Mouse (Mus musculus) CH12.LX (cell line): Measurements from ENCODE around the gene Pbx2. TPM values are rescaled to one million over a fixed set of nuclear protein-coding genes. Genes with fewer than 3 reads are reported as not detected.

Experiments
- DNase-seq: peaks from one replicate; pipeline ENCODE4 v3.0.0-alpha.2; 2013; ENCODE audit errors: extremely low read depth
- H3K27ac ChIP-seq: 2 replicates; pipeline ENCODE4 v1.5.1; 2012; ENCODE audit warnings: low read depth, mild to moderate bottlenecking, control low read depth, moderate library complexity; ENCODE audit not compliant: insufficient read depth
- H3K27me3 ChIP-seq: replicated peaks from 2 replicates; pipeline ENCODE3; 2012; ENCODE audit warnings: inconsistent platforms
- H3K36me3 ChIP-seq, 2 experiments: replicated peaks in 1 of 2; 2 replicates each; pipeline versions ENCODE3 to v1.6.1; 2012; ENCODE audit warnings: inconsistent platforms in 1 of 2, low read length in 1 of 2, mild to moderate bottlenecking in 1 of 2, mixed read lengths in 1 of 2, moderate library complexity in 1 of 2; ENCODE audit not compliant: control insufficient read depth in 1 of 2, insufficient read depth in 1 of 2
- H3K4me1 ChIP-seq, 2 experiments: 2 replicates each; pipeline ENCODE4 v1.6.1; 2012; ENCODE audit warnings: inconsistent platforms in 1 of 2, moderate library complexity in 1 of 2; ENCODE audit not compliant: insufficient read depth in 2 of 2, control insufficient read depth in 1 of 2
- H3K4me2 ChIP-seq: 2 replicates; pipeline ENCODE4 v1.6.1; 2012; ENCODE audit warnings: low read depth, mild to moderate bottlenecking, control low read depth; ENCODE audit not compliant: poor library complexity, insufficient read depth, severe bottlenecking
- H3K4me3 ChIP-seq, 3 experiments: fragments of 150-350 bp in 1 of 3; sonication (generic) in 1 of 3; replicated peaks in 1 of 3; 2 replicates each; pipeline versions ENCODE3 to v1.5.1; 2011 to 2012; ENCODE audit warnings: low read depth in 2 of 3, low read length in 2 of 3, mild to moderate bottlenecking in 2 of 3, moderate library complexity in 2 of 3, control low read depth in 1 of 3, improper control_type of control experiment in 1 of 3, inconsistent platforms in 1 of 3, mixed read lengths in 1 of 3; ENCODE audit not compliant: poor library complexity in 1 of 3
- H3K79me2 ChIP-seq: replicated peaks from 2 replicates; pipeline ENCODE4 v1.6.1; 2012; ENCODE audit warnings: mild to moderate bottlenecking, moderate library complexity; ENCODE audit not compliant: control insufficient read depth, poor library complexity, insufficient read depth, severe bottlenecking; ENCODE audit errors: extremely low read depth
- H3K9ac ChIP-seq: 2 replicates; pipeline ENCODE4 v1.6.1; 2012; ENCODE audit warnings: low read depth, mild to moderate bottlenecking, control low read depth, moderate library complexity; ENCODE audit not compliant: insufficient read depth
- H3K9me3 ChIP-seq: replicated peaks from 2 replicates; pipeline ENCODE3; 2012; ENCODE audit warnings: low read length, inconsistent platforms, mixed read lengths
- CHD2 ChIP-seq: IDR thresholded peaks from 2 replicates; pipeline ENCODE4 v1.6.1; 2011; ENCODE audit warnings: low read length, improper control_type of control experiment
- E2F4 ChIP-seq: IDR thresholded peaks from 2 replicates; pipeline ENCODE4 v1.6.1; 2011; ENCODE audit warnings: low read depth, low read length, improper control_type of control experiment; ENCODE audit not compliant: insufficient replicate concordance
- ELF1 ChIP-seq: IDR thresholded peaks from 2 replicates; pipeline ENCODE4 v1.6.1; 2014; ENCODE audit warnings: low read depth, mild to moderate bottlenecking, inconsistent platforms, low read length, improper control_type of control experiment
- HCFC1 ChIP-seq: IDR thresholded peaks from 2 replicates; pipeline ENCODE4 v1.6.1; 2012; ENCODE audit warnings: low read depth, mild to moderate bottlenecking, inconsistent platforms, low read length, improper control_type of control experiment
- JUN ChIP-seq: IDR thresholded peaks from 2 replicates; pipeline ENCODE4 v1.6.1; 2011; ENCODE audit warnings: low read depth, mild to moderate bottlenecking, low read length, improper control_type of control experiment, moderate library complexity; ENCODE audit not compliant: insufficient read depth
- JUND ChIP-seq: conservative IDR thresholded peaks from 2 replicates; pipeline ENCODE4 v1.6.1; 2011; ENCODE audit warnings: low read depth, low read length, improper control_type of control experiment
- KAT2A ChIP-seq: IDR thresholded peaks from 2 replicates; pipeline ENCODE4 v1.6.1; 2012; ENCODE audit warnings: low read length, improper control_type of control experiment, inconsistent platforms; ENCODE audit not compliant: insufficient replicate concordance
- MAFK ChIP-seq: IDR thresholded peaks from 2 replicates; pipeline ENCODE4 v1.6.1; 2011; ENCODE audit warnings: low read length, improper control_type of control experiment; ENCODE audit not compliant: insufficient replicate concordance
- MAX ChIP-seq: IDR thresholded peaks from 2 replicates; pipeline ENCODE4 v1.6.1; 2011; ENCODE audit warnings: low read length, improper control_type of control experiment
- MAZ ChIP-seq: IDR thresholded peaks from 2 replicates; pipeline ENCODE4 v1.6.1; 2012; ENCODE audit warnings: low read depth, mild to moderate bottlenecking, inconsistent platforms, low read length, improper control_type of control experiment, moderate library complexity
- MEF2A ChIP-seq: IDR thresholded peaks from 2 replicates; pipeline ENCODE4 v1.6.1; 2014; ENCODE audit warnings: low read depth, mild to moderate bottlenecking, inconsistent platforms, low read length, improper control_type of control experiment, borderline replicate concordance
- MXI1 ChIP-seq: IDR thresholded peaks from 2 replicates; pipeline ENCODE4 v1.6.1; 2011; ENCODE audit warnings: mild to moderate bottlenecking, low read depth, low read length, improper control_type of control experiment
- MYC ChIP-seq: IDR thresholded peaks from 2 replicates; pipeline ENCODE4 v1.6.1; 2011; ENCODE audit warnings: low read depth, mild to moderate bottlenecking, improper control_type of control experiment, low read length
- NELFE ChIP-seq: IDR thresholded peaks from 2 replicates; pipeline ENCODE4 v1.6.1; 2011; ENCODE audit warnings: low read depth, low read length, improper control_type of control experiment
- POLR2A ChIP-seq: IDR thresholded peaks from 2 replicates; pipeline ENCODE4 v1.6.1; 2011; ENCODE audit warnings: low read depth, mild to moderate bottlenecking, improper control_type of control experiment, low read length
- RCOR1 ChIP-seq: conservative IDR thresholded peaks from 2 replicates; pipeline ENCODE4 v1.6.1; 2012; ENCODE audit warnings: low read depth, mild to moderate bottlenecking, inconsistent platforms, low read length, improper control_type of control experiment
- SIN3A ChIP-seq: IDR thresholded peaks from 2 replicates; pipeline ENCODE4 v1.6.1; 2012; ENCODE audit warnings: low read length, improper control_type of control experiment, inconsistent platforms
- TBP ChIP-seq: conservative IDR thresholded peaks from 2 replicates; pipeline ENCODE4 v1.6.1; 2011; ENCODE audit warnings: low read depth, low read length, improper control_type of control experiment
- TCF12 ChIP-seq: IDR thresholded peaks from 2 replicates; pipeline ENCODE4 v1.6.1; 2014; ENCODE audit warnings: low read depth, mild to moderate bottlenecking, inconsistent platforms, low read length, improper control_type of control experiment
- ZMIZ1 ChIP-seq: IDR thresholded peaks from 2 replicates; pipeline ENCODE4 v1.6.1; 2012; ENCODE audit warnings: low read depth, mild to moderate bottlenecking, inconsistent platforms, low read length, improper control_type of control experiment
- dilution Hi-C: fragments of 300-500 bp; cut with MboI; formaldehyde crosslinking; loops from 2 replicates; pipeline ENCODE4 v1.14.3; 2020; ENCODE audit warnings: low sequenced_read_pairs; ENCODE audit not compliant: extremely low pct_unique_long_range_greater_than_20kb, extremely low pct_ligation_motif_present
- in situ Hi-C: fragments of 300-500 bp; cut with MboI; formaldehyde crosslinking; loops from 3 replicates; pipeline ENCODE4 v1.14.3; 2019; ENCODE audit warnings: low sequenced_read_pairs, low pct_ligation_motif_present, low pct_unique_long_range_greater_than_20kb, mixed read lengths
- polyA plus RNA-seq: library from polyadenylated mRNA; unstranded; fragments of >175 nt; gene quantifications from 2 replicates; pipeline ENCODE4 v1.2.1, GENCODE M21; 2012; ENCODE audit warnings: low read depth; ENCODE audit not compliant: insufficient read length
- total RNA-seq, 2 experiments: library from RNA; depleted of rRNA; stranded (reverse); fragments of 300-350 nt in 1 of 2; fragments of >200 nt in 1 of 2; gene quantifications; 2 replicates each; pipeline ENCODE4 v1.2.3; 2012 to 2014

Gene Pbx2
- total and polyA plus RNA-seq, 3 experiments: 30.0 to 50.5 (median 41.0) TPM

DNA sequence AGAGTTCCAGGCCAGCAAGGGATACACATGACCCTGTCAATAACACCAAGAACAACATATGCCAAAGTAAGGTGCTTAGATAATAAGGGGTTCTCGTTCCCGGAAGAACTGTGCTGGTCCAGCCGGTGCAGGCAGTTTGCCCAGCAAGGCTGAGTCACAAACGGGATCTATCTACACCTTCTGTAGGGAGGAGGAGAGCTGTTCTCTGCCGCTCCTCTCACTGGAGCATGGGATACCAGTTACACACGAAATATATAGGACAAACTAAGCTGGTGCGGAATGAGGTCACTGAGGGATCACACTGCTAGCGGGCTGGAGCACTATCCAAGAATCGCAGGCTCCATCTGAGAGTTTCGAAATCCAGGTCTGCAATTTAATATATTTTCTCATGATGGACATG, 52.9 kb downstream of the Pbx2 start:
- in situ Hi-C loops: no loop called here
- Histone ChIP-seq H3K79me2 (no peaks in the 10 kb centered on the region; the same call in 1 of the 2 replicates), H3K9me3 (peaks cover 9% of the 10 kb centered on the region), H3K9ac (no peak overlapping the region), H3K36me3 (peaks cover 0 to 16% of the 10 kb centered on the region in 2 experiments), H3K27me3 (peaks cover 46% of the 10 kb centered on the region), H3K4me3 (no peak overlapping the region), H3K27ac (no peak overlapping the region), H3K4me1 (peaks cover 10 to 43% of the 10 kb centered on the region in 2 experiments), H3K4me2 (no peak overlapping the region)
- dilution Hi-C loops: no loop called here
- TF ChIP-seq RCOR1 (no peak), MEF2A (0 out of 2 replicates have a peak, but pooled peaks have one; percentile 6), TCF12 (no peak)
- no peak for DNase-seq

DNA sequence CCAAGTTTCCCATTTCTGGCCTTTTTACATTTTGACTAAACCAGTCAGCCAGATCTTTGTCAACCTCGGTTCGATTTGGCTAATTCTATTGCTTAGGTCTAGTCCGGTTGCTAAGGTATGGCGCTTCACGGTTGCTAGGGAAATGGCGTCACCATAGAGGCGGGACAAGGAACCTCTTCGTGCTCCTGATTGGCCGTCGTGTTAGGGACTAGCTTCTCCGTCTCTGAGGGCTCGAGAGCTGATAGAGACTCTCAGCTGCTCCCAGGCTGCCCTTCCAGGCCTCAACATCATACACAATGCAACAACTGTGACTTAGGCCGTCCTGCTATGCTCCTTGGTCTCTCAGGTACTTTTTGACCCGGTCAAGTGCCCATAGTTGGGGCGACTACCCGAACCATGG, 53.5 kb downstream of the Pbx2 start, which contains the start of gene Fkbpl:
Fkbpl (plus strand) TSS at position 157 of the 400 bp plus-strand sequence.
- Histone ChIP-seq H3K4me2 (peak within 1 kb of the TSS; percentile 86), H3K9me3 (peaks cover 2% of the 10 kb centered on the region), H3K9ac (peak within 1 kb of the TSS; percentile 94), H3K4me3 (peak within 1 kb of the TSS; percentile 65 to 80 (median 76)), H3K27ac (peak within 1 kb of the TSS; percentile 48; the same call in 1 of the 2 replicates), H3K36me3 (peaks cover 1 to 22% of the 10 kb centered on the region in 2 experiments), H3K4me1 (peaks cover 14 to 50% of the 10 kb centered on the region in 2 experiments), H3K27me3 (peaks cover 42% of the 10 kb centered on the region), H3K79me2 (no peaks in the 10 kb centered on the region; the same call in 1 of the 2 replicates)
- dilution Hi-C loops (no loop called here), in situ Hi-C loops (no loop called here)
- TF ChIP-seq SIN3A (peak; percentile 99), ELF1 (peak; percentile 81), MYC (no peak), HCFC1 (peak; percentile 88), TBP (0 out of 2 replicates have a peak, but pooled peaks have one; percentile 61), MXI1 (peak; percentile 97), JUND (no peak; the same call in 1 of the 2 replicates), KAT2A (peak; percentile 68; the same call in 1 of the 2 replicates), NELFE (no peak), JUN (peak; percentile 15; the same call in 1 of the 2 replicates), MAZ (no peak), MEF2A (peak; percentile 61; the same call in 1 of the 2 replicates), MAFK (no peak), CHD2 (peak; percentile 59; the same call in 1 of the 2 replicates), E2F4 (no peak), POLR2A (peak; percentile 75), ZMIZ1 (0 out of 2 replicates have a peak, but pooled peaks have one; percentile 14), MAX (no peak), TCF12 (peak; percentile 39; the same call in 1 of the 2 replicates)
- peak; percentile 98 for DNase-seq
